Mouse (Mus musculus): ENCODE measurements around the gene Aldh4a1.
A peak's percentile ranks its signal among the peaks of the same experiment; 100 is the strongest.

The Aldh4a1 gene

DNA sequence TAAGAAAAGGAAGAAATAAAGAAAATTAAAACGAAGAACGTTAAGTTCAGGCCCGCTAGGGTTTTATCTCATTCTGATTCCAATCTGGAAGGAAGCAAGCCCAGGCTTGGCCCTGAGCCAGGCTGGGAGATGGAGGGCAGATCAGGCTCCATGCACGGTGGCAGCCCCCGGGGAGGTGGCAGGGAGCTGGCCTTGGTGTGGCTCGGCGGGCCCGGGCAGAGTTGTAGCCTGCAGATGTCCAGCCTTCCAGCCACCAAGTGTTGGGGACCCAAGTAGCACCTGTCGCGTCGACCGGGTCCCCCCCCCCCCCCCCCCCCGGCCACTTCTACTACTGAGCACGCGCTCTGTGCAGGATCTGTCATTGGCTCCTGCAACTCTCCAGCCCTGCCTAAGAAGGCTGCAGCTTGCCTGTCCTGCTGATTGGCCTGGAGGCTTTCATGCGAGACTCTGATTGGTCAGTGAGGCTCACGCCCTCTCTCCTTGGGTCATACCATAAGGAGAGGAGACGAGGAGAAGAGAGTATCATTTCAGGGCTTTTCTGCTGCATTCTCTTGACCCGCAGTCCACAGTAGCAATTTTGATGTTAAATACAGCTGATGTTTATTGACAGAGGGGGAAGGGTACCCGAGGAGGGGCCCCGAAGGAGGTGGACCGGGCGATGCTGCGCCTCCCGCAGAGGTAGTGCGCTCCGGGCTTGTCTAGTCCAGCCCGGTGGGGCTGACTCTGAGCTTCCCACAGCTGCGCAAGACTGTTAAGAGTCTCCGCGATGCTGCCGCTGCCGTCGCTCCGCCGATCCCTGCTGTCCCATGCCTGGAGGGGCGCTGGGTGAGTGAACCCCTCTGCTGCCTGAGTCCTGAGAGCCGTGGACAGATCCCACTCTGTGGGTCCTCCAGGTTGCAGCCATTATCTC lies at the start of gene Aldh4a1:
Aldh4a1 (plus strand) TSS at position 494 of the 910 bp plus-strand sequence.
- DNase-seq (ENCODE audit: low read depth, low spot score), result peak; percentile 97

DNA sequence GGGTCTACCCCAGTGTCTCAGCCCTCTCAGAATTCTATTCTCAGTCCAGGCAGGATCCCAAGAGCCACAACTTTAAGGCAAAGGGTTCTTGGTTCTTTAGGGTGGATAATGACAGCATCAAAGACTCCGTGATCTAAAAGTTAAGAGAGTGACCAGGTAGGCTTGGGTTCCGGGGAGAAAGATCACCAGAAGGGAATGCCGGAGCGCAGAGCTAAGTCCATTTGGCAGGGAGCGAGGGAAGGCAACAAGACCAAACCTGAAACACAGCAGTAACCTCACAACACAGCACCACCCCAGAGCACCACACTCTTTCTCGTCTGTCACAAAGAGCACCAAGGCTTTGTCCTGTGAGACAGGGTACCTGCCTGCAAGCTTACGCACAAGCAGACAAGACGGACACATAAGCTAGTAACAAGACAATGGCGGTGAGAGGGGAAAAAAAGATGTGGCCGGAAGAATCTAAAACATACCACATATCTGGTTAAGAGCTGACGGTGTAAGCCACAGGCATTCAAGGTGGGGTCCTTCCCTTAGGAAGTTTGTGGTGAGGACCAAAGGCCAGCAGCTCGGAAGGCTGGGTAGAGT lies 49.6 kb upstream of the Aldh4a1 start:
- DNase-seq (ENCODE audit: low read depth, low spot score), result peak; percentile 38

DNA sequence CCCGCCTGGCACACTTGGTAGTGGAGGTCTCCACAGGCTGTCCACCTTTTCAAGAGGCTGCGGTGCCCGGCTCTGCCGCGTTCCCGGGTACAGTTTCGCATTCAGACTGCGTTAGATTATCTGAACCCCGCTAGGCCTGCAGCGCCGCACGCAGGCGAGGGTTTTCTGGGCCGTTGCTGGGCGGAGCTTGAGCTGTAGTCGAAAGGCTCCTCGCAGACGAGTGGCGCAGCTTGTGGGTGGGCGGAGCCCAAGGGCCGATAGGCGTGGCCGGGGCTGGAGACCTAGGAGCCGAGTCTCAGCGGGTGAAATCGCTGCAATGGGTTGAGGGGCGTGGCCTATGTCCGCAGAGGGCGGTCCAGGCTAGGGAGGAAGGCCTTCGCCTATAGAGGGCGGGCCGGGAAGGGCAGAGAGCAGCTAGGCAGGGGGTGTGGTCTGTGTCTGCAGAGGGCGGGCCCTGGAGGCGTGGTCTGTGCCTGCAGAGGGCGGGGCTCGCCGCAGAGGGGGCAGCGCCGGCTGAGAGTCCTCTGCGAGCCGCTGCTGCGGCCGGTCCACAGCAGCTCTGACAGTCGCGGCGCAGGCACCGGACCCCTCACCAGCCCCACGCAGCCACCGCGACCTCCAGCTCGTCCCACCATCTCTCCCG lies 48.4 kb upstream of the Aldh4a1 start:
- peak; percentile 100 for DNase-seq (ENCODE audit: low read depth, low spot score)

DNA sequence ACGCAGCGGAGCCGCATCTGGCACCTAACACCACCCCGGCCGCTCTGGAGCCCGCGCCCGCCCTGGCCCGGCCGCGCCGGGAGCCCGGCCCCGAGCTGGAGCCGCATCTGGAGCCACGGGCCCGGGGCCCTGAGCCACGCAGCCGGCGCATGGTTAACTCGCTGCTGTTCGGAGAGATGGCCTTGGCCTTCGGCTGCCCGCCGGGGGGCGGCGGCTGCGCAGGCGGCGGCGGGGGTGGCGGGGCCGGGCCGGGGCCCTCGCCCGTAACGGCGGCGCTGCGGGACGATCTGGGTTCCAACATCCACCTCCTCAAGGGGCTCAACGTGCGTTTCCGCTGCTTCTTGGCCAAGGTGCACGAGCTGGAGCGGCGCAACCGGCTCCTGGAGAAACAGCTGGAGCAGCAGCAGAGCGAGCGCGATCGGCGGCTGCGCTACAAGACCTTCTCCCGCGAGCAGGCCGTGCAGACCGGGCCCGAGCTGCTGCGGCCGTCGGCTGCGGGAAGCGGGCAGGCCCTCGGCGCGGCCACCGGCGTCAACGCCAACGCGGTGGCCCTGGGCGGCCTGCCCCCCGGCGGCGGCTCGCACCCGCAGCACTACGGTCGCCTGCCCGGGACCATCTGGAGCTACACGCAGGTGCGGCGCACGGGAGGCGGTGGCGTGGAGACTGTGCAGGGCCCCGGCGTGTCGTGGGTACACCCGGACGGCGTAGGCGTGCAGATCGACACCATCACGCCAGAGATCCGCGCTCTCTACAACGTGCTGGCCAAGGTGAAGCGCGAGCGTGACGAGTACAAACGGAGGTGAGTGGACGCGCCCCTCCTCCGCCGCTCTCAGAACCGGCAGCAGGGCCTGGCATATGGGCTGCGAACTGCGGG lies 47.6 kb upstream of the Aldh4a1 start:
- peak; percentile 78 for DNase-seq (ENCODE audit: low read depth, low spot score)

DNA sequence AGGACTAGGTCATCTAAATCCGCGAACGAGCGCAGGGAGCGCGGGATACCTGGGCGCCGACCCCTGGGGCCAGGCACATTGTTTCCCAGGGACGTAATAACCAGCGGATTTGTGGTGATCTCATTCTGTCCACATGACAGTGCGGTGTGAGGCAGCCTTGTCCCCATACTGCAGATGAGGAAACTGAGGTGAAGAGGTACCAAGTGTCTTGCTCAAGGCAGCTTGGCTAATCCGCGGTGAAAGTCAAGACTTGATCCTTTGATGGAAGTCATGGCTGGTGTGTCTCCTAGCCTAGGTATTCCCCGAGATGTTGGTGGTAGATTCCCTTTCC lies 47.0 kb upstream of the Aldh4a1 start:
- DNase-seq (ENCODE audit: low read depth, low spot score), result no peak

DNA sequence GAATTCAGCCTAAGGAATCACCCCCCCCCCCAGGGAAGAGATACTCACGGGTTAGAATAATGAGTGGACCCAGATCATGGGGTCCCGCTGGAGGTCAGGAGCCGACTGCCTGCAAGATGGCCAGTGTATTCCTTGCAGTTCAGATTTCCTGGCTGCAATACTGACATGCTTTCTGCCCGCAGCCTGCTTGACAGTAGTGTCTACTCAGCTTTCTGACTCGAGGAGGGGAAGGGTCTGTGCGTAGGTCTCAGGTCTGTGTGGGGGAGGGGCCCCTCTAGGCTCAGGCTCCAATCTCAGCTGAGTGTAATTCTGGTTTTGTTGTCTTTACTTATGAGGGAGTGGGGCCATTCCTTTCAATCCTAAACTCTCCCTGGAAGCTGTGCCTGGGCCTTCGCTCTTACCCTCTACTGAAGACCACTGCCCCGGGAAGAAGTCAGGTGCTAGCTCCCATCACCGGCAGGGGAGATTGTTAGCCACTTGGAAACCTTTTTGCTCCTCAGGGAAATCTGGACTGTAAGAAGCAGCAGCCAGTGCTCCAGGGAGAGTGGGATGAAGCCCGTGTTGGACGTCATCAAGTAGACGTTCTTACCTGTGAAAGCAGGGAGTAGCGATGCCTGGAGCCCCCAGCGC lies 46.3 kb upstream of the Aldh4a1 start:
- no peak for DNase-seq (ENCODE audit: low read depth, low spot score)

DNA sequence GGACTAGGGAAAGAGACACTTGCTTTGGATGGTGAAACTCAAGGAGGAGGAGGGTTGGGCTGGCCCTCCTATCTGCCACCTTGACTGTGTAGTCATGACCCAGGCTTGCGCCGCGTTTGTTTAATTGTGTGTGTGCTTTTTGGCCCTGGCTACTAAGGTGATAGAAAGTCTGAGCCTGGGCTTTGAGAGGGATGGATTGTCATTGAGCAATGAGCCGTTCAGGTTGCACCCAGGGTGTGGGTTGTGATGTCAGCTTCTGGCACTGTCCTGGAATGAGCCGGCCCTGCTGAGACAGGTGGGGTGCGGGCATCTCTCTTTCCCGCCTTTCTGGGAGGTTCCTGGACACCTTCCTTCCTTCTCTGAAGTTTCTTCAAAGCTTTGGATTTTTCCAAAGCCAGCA lies 45.7 kb upstream of the Aldh4a1 start:
- DNase-seq (ENCODE audit: low read depth, low spot score), result no peak

DNA sequence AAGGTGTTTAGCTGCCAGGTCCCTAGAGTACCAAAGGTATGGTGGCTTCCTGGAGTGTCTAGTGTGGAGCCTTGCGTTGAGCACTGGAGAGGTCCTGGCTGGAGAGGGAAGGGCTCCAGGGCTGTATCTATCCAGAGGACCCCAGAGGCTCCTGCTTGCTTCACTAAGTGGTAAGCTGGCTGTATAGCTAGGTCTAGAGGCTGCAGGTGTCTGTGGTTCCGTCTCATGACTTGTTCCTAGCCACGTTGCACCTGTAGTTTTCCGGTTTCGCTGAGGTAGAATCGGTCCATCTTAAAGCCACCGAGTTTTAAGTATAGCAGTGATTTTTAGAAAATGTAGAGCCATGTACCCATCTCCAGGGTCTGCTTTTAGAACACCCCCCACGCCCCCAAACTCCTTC lies 44.3 kb upstream of the Aldh4a1 start:
- DNase-seq (ENCODE audit: low read depth, low spot score), result peak; percentile 62

DNA sequence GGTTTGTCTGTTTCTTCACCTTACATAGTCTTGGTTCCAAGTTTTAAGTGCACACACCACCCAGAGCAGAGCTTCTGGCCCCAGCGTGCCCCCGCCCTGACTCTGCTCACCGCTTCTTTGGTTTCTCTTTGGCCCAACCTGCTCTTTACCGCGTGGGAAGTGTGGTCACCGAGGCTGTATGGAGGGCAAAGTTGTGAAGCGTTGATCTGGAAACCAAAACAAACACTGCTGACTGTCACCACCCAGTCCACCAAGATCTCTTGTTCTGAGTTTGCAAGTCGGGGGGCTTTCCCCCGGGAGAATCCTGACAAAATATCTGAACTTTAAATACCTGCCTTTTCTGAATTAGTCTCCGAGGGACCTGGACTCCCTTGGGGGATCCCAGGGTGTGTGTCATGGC lies 43.7 kb upstream of the Aldh4a1 start:
- peak; percentile 88 for DNase-seq (ENCODE audit: low read depth, low spot score)

DNA sequence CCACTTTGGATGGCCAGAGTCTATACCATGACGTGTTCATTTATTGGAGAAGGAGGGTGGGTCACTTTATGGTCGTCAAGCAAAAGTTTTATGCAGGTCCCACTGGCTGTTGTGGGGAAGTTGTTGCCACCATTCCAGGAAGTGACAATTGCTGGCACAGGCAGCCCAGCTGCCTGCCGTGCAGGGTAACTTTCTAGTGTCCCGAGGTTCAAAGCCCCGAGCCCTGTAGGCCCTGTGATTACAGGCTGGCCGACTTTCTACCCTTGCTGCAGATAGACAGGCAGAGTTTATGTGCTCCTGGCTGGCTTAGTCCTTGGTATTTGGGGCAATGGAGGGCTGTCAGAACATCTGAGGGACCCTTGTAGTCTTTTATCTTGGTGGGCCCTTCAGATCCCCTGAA lies 43.2 kb upstream of the Aldh4a1 start:
- peak; percentile 59 for DNase-seq (ENCODE audit: low read depth, low spot score)

DNA sequence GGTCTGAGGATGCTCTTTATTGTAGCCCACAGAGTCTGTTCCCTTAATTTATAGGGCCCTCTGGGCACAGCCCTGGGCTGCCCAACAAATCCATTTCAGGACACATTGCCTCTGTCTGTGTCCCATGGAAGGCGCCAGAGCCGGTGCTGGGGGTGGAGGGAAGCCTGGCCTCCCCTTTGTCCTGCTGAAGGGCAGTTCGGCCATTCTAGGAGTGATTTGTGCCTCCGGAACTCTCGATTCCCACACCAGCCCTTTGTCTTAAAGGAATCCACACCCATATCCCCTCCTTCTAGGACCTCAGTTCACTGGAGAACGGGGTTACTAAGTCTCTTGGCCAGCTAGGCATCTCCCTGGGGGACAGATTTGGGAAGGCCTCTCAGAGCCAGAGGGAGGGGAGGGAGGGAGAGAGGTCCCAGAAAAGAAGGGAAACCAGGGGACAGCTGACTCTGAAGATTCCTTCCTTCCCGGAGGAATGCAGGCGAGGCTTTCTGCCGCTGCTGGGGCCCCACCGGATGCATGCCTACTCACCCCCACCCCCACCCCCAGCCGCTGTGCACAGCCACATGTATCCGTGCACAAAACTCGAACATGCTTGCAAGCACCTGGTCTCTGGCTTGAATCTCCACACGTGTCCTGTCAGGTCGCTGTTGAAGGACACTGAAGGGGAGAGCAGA lies 41.9 kb upstream of the Aldh4a1 start:
- peak; percentile 36 for DNase-seq (ENCODE audit: low read depth, low spot score)

DNA sequence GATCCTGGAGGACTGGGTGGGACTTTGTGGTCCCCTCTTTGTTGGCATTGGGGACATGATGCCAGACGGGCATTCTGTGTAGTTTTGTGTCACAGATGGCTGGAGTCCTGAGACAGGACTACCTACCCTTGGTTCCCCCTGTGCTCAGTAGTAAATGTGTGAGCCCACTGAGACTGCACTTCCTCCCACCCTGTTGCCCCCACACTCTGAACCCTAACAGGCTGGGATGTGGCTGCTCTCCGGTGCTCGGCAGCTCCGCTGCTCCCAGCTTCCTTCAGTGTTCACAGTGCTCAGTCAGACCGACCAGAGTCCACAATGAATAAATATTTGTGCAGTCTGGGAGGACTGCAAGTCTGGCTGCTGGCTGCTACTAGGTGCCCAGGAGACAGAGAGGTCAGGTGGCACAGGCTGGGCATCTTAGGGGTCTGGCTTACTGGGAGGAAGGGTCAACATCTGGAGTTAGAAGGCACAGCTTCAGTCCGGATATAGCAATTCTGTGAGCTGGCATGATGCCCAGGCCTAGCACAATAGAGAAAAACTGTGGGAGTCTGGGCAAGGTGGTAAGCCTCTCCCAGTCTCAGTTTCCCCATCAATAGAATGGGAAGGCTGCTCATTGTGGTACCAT lies 41.1 kb upstream of the Aldh4a1 start:
- DNase-seq (ENCODE audit: low read depth, low spot score), result no peak

DNA sequence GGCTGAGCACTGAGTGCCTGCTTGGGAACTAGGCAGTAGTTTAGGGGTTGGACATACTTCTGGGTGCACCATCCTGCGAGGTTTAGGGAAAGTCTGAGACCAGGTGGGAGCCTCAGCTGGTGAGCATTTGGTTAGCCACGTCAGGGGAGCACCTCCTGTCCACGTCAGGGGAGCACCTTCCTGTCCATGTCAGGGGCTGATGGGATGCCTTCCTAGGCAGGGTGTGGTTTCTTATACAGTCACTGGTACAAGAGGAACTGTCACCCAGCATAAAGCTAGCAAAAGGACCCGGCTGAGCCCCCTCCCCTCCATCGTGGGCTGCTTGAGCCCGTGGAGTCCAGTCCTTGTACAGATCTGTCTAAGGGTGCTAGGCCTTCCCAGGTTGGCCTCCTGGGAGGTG lies 40.3 kb upstream of the Aldh4a1 start:
- no peak for DNase-seq (ENCODE audit: low read depth, low spot score)

DNA sequence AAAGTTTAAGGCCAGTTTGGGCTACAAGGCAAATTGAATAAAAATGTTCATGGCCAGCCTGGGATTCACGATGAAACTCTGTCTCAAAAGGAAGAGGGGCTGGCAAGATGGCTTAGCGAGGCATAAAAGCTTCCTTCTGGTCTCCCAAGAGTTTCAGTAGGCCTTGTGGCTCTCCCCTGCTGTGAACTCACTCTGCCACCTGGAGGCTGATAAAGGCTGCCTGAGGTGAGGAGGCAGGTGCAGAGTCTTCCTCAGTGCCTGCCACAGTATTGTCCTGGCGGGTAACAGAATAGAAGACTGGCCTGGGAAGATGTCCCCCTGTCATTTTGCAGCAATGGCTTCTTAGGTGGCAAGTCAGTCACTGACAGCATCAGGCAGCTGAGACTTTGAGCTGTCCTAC lies 39.8 kb upstream of the Aldh4a1 start:
- no peak for DNase-seq (ENCODE audit: low read depth, low spot score)

DNA sequence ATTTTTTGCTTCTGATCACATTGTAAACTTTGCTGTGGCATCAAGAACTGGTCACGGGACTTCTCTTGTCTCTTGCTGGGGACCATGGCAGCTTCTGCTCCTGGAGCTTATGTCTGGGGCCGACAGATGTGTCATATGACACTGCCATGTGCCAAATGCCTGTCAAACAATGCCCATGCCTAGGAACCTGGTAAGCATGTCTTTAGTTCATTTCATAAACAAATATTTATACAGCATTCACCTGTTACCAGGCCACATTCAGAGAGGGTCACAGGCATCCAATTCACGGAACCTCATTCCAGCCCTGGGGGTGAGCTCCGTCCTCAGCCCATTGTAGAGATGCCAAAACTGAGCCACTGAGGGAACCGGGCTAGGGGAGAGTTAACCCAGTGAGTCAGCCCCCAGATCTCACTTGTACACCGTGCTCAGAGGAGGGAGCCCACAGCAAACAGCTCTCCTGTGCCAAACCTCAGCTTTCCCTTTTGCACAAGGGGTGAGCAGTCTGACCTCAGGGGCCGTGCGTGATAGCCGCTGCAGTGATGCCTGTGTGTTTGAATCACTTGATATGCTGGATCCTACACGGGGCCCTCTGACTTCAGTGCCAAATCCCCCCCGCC lies 38.9 kb upstream of the Aldh4a1 start:
- no peak for DNase-seq (ENCODE audit: low read depth, low spot score)

DNA sequence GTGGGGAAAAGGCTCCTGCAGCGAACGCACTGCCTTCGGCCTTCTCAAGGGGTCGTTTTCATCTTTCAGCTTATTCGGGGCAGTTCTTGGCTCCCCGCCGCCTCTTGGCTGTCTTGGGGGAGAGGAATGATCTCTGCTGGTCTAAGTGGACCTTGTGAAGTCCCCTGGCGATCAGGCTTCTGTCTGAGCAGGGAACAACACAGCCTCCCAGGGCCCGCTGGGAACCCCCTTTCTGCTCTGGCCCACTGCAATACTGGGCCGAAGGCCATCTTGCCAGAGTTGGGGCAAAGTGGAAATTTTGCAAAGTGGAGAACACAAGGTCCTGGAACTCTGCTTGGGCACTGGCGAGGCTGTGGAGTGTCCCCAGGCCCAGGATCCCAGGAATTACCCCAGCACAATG lies 38.0 kb upstream of the Aldh4a1 start:
- no peak for DNase-seq (ENCODE audit: low read depth, low spot score)

DNA sequence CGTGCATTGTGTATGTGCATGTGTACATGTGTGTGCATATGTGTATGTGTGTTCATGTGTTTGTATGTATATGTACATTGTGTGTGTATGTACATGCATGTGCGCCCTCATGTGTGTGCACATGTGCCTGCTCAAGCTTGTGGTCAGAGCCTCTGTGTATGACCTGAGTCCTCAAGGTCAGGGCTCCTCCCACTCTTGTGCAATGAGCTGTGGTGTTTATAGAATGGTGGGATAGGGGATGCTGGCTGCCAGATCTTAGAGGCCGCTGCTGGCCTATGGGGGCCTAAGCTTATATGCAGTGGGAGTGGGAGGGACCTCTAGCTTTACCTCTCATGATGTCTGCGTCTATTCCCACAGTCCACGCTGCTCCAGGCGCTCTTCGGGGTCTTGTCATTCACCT lies 37.0 kb upstream of the Aldh4a1 start:
- DNase-seq (ENCODE audit: low read depth, low spot score), result no peak

DNA sequence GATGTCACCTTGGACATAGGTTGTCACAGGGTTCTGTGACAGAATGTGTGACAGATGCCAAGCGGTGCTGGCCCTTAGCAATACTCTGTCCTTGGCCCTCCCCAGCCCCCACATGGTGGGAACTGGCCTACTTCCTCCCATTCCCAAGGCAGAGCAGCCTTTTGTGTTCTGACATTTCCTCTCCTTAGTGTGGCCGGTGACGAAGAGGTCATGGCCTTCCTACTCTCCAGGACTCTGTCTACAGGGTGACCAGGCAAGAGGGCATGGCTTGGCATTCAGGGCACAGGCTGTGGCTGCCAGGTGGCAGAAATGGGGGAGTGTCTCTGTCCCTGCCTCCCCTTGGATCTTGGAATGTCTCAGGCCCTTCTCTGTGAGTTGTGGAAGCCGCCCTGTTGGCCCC lies 35.3 kb upstream of the Aldh4a1 start:
- no peak for DNase-seq (ENCODE audit: low read depth, low spot score)

DNA sequence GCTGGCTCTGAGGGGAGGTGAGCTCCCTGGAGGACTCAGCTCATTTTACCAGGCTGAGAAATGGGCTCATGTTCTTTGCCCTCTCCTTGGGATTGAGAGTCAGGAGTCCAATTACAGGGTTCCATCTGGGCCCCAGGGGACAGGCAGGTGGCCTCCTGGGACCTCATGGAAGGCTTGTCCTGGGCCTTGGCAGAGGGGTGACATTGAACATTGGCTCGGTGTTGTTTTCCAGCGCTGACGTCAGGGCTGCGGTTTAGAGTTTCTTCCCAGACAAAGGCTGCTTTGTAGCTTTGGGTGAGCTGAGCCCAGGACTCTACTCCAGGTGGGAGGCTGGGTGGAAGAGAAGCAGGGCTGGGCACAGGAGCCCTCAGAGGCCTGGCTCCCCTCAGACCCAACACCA lies 34.9 kb upstream of the Aldh4a1 start:
- no peak for DNase-seq (ENCODE audit: low read depth, low spot score)

Measured in CD4-positive helper T cell, adult 2 months (primary cell).